Mouse (Mus musculus) gastrocnemius, postnatal 4 days (tissue): ENCODE data around the gene Zfp493. TPM values are rescaled to one million over a fixed set of nuclear protein-coding genes. Genes with fewer than 3 reads are reported as not detected.
"Not testable (repeated sequence)": the region's sequence is repeated elsewhere in the genome, so short reads cannot be mapped to it uniquely, and the experiment has no call there.

Experiments used
- DNase-seq, 2 experiments: peaks; one replicate each; pipeline ENCODE4 v3.0.0; 2021 to 2022; ENCODE audit warnings: low spot score in 2 of 2, mixed read lengths in 2 of 2
- long read RNA-seq, 2 experiments: library from polyadenylated mRNA; stranded (forward); transcript quantifications; one replicate each; pipeline ENCODE4 v2.0.0; 2021
- total RNA-seq, 2 experiments: library from RNA; stranded (reverse); gene quantifications; 2 replicates each; pipeline ENCODE4 v1.2.3; 2021

Gene Zfp493
- total RNA-seq: 1 to 10 TPM in 1 of 2 experiments, under 1 TPM in 1; 0.96 to 1.3 TPM
- long read RNA-seq, experiment 1: 0 reads
- long read RNA-seq, experiment 2, partial matches to known transcripts: 0 of 1 reads
- long read RNA-seq, experiment 2, other reads (novel, unspliced or antisense): 0 of 1 reads

DNA sequence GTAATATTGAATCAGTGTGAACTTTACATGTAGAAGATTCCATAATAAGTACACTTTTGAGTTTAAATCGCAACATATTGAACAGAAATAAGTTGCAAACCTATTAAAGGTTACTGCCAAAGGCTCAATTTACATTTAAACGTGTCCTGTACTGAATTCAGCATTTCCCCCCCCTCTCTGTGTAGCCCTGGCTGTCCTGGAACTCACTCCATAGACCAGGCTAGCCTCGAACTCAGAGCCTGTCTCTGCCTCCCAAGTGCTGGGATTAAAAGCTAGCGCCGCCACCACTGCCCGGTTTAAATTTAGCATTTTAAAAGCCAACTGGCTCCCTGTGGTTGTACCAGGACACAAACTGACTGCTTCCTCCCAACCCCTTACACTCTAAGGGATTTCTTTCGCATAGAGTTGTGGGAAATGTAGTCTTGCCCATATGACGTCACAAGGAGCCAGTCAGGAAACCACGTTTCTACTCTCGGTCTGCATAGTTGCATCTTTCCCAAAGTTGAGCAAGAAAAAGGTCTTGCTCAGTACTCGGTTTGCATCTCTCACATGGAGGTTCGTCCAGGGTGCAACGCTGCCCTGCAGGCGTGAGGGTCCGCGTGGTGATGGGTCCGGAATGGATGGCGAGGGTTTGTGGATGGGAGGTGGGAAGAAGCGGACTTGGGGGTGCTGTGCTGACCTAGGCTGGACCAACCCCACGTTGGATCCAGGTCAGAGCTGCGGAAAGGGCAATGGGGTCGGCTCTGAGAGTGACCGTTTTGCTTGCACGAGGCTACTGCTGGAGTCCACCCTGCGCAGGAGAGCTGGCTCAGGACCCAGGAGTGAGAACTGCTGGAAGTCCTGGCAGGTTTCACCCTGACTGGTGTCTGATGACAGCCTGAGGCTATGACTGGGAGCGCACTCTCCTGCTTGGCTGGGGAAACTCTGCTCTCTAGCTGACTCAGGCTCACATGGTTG, at the start of gene Zfp493:
Gene Zfp493 (plus strand): TSS at position 429 of the 957 bp plus-strand sequence.
- peak; percentile 18 to 47 for DNase-seq

DNA sequence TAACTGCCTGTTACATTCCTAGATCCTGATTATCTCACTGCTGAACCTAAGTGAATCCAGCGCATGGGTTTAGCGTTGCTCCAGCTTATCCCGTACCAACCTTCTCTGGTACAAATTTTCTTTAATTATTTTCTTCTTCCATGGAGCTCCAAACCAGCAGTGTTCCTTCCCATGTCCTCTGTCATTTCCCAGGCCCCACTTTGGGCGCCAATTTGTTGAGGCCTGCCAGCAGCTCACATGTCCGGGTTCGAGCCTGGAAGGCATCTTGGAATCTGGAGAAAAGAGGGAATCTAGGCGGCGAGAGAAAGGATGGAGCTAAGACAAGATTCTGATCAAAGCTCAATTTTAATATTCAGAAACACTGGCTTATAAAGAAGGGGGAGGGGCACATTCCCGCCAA, 45.1 kb upstream of the Zfp493 start:
- not testable (repeated sequence) for DNase-seq

DNA sequence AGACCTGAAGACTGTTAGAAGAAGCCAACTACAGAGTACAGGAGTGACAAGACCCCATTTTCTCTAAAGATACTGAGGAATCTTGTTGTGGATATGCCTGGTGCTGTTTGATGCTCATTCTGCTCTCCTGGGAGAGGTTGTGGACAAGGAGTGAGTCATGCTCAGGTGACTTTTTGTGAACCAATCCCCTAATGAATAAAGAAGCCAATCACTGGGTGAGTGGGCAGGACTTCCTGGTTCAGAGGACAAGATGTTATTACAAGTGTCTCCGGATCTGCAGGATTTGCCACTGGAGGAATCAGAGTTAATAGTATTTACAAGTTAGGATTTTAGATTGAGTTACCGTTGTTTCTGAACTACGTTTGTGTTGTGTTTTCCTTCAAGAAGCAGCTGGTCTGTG, 36.6 kb upstream of the Zfp493 start:
- DNase-seq: no peak

DNA sequence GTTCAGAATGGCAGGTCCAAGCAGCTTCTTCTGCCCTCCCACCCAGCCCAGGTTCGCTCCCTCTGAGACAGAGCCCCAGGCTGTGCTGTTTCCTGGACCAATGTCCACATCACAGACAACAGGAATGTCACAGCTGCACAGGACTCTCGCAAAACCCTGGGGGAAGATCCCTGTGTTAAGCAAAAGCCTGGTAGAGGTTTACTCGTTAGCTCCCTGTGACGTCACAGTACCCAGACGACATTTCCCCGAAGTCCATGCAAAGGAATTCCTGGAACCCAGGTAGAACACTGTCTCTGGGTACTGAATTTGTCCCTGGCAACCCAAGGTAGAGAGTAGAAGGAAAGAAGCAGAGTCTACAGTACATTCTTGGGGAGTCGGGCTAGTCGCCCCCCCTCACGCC, 35.6 kb upstream of the Zfp493 start:
- no peak for DNase-seq

DNA sequence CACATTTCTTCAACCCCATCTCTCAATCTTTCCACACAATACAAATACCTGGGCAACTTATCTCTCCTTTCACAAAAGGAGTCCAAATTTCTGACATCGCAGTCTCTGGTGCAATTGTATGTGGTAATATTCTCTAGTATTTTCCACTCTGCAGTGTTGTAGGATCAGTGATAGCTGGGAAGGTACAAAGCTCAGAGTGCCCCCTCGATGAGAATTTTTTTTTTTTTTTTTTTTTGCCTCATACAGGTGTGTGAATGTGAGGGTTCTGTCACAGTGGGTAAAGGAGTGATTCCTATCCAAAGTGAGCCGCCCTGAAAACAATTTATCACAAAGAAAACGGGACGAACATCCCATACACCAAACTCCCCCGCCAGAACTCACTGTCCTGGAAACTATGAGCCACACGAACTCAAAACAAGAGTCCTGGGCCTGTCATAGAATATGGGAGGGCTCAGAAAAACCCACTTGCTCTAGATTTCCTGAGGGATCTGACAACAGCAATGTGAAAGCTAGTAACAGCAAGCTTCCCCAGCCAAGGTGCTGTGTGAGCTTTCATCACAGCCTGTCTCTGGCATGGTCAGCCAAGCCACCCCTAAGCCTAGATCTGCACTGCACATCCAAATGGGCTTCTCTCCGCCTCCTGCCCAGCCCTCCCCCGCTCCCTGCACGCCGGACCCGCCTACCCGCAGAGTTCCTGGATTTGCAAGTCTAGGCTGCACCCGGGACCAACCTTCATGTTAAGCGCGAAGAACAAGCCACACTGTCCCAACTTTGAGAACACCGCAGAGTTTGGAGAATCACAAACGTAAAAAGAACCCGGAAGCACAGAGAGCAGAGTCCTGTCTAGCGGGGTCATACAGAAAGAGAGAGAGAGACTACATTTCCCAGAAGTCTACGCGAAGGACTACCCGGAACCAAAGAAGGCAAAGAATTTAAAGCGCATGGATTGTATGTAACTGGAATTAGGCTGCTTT, 24.9 kb upstream of the Zfp493 start, which contains the start of gene Zfp85:
Gene Zfp85 (minus strand): TSS at position 896 of the 974 bp plus-strand sequence.
- peak; percentile 34 to 61 for DNase-seq

DNA sequence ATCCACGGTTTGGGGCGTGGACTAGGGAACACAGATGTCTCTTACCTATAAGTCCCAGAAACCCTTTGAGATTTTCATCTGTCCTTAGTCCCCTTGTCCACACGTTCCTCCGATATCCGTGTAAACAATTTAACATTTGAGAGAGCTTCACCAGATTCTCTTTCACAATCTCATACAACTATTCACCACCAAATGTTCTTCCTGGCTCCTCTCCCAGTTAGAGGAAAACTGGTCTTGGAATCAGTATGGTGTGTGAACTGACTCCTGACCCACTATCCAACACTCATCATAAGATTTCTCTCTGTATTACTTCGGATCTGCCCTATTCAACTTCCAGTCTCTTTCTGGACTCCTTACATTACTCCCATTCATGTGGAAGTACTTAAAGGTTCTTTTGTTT, 23.7 kb upstream of the Zfp493 start:
- no peak for DNase-seq

DNA sequence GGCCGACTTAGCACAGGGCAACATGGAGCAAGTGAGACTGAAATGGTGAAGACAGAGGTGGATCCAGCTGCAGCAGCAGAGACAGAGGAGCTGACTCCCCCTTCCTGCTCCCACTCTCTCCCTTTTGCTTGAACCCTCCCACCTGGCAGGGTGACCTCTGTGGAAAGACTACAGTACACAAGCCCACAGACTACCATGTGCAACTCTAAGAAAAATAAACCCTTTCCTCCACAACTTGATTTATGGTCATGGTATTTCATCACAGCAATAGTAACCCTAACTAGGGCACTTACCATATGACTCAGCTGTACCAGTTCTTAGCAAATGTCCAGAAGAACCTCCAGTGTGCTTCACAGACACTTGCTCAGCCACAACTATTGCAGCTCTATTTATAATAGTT, 19.5 kb upstream of the Zfp493 start:
- DNase-seq: no peak

DNA sequence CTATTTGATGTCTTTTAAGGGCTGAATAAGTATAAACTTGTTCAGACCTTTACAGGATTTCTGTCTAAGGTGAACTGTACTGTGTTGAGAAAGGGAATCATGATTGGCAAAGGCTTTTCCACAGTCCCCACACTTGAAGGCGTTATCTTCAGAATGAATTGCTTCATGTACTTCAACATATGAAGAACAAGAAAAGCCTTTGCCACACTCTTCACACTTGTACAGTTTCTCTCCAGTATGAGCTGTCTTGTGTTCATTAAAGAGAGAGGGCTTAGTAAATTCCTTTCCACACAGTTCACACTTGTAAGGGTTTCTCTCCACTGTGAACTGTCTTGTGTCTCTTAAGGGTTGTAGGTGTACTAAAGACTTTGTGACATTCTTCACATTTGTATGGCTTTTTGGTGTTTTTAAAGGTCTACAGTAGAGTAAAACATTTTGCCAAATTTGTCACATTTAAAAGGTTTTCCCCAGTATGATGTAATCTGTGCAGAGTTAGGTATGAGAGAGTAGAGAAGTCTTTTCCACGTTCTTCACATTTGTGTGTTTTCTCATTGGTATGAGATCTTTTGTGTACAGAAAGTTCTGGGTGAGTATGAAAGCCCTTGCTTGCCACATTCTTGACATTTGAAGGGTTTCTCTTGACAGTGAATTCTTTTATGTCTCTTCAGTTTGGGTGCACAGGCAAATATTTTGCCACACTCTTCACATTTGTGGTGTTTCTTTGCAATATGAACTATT, 16.3 kb upstream of the Zfp493 start:
- no peak for DNase-seq

DNA sequence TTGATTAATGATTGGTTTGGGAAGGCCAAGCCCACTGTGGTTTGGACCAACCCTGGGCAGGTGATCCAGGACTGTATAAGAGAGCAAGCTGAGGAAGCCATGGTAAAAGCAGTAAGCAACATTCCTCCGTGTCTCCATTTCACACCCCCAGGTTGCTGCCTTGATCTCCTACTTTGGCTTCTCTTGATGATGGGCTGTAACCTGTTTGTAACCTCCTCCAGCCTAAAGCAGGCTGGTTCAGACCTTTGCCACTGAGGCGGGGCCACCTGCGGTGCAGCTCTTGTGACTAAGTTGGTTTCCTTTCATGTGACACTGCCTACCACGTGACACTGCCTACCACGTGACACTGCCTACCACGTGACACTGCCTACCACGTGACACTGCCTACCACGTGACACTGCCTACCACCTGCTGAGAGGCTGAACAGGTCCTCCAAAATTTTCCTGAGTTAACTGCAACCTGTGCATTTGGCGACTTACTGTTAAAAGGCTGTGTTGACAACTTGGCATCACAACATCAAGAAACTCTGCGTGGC, 12.5 kb downstream of the Zfp493 start:
- DNase-seq: no peak

DNA sequence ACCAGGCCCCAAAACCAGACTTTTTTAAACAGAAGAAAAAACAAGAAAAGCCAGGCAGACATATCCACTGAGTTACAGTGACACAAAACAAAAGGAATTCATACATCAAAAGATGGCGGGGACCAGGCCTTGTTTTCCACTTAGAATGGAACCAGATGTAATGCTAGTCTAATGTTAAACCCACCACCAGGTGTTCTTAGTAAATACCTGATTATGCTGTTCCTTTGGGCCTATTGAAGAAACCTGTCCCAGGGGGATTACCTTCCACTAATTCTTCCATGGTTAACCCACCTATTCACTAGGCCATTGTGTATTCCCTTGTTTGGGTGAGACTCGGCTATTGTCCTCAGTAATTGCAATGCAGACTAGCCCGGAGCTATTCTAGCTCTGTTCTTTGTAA, 19.1 kb downstream of the Zfp493 start:
- DNase-seq: no peak

DNA sequence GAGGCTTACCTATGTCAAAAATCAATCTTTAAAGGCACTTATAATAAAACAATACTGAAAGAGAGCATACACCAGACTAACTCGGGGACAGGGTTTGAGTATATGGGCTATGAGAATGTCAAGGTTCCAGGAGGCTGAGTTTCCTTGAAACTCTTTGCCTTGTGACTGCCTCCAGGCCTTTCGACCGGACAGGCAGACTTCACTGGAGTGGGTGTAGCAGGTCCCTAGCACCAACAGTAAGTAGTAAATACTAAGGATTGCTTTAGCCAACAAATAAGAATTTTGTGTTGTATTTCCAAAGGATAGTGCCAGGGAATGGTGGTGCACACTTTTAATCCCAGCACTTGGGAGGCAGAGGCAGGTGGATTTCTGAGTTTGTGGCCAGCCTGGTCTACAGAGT, 19.7 kb downstream of the Zfp493 start:
- DNase-seq: not testable (repeated sequence)

DNA sequence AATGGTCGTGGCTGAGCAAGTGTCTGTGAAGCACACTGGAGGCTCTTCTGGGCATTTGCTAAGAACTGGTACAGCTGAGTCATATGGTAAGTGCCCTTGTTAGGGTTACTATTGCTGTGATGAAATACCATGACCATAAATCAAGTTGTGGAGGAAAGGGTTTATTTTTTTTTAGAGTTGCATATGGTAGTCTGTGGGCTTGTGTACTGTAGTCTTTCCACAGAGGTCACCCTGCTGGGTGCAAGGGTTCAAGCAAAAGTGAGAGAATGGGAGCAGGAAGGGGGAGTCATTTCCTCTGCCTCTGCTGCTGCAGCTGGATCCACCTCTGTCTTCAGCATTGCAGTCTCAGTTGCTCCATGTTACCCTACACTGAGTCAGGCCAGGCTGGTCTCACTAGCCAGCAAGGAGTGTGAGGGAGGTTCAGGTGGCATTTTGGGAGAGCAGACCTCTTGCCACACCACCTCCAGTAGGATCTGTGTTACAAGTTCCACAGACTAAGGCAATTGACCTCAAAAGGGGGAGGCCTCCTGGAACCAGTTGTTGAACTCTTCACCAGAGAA, 32.2 kb downstream of the Zfp493 start:
- no peak for DNase-seq

DNA sequence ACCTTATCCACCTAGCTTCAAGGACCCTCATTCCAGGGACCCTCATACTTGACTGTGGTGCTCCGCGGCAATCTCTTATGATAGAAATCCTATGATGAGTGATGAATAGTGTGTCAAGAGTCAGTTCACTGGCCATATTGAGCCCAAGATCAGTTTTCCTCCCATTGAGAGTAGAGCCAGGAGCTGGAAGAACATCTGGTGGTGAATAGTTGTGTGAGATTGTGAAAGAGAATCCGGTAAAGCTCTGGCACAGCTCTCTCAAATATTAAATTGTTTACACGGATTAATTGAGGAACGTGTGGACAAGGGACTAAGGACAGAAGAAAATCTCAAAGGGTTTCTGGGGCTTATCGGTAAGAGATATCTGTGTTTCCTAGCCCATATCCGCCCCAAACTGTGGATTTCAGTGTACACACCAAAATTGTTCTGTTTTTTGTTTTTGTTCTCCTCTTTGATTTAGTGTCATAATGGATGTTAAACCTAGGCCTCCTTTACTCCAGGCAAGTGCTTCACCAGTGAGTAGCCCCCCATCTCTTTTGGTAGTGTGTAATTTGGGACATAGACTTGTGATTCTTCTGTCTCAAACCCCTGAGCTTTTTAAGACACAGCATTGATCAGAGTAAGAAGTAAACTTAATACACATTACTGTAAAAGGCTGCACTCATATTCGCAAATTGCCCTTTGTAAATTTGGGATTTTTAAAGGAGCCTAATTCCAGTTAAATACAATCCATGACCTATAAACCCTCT, 33.6 kb downstream of the Zfp493 start:
- DNase-seq: no peak

DNA sequence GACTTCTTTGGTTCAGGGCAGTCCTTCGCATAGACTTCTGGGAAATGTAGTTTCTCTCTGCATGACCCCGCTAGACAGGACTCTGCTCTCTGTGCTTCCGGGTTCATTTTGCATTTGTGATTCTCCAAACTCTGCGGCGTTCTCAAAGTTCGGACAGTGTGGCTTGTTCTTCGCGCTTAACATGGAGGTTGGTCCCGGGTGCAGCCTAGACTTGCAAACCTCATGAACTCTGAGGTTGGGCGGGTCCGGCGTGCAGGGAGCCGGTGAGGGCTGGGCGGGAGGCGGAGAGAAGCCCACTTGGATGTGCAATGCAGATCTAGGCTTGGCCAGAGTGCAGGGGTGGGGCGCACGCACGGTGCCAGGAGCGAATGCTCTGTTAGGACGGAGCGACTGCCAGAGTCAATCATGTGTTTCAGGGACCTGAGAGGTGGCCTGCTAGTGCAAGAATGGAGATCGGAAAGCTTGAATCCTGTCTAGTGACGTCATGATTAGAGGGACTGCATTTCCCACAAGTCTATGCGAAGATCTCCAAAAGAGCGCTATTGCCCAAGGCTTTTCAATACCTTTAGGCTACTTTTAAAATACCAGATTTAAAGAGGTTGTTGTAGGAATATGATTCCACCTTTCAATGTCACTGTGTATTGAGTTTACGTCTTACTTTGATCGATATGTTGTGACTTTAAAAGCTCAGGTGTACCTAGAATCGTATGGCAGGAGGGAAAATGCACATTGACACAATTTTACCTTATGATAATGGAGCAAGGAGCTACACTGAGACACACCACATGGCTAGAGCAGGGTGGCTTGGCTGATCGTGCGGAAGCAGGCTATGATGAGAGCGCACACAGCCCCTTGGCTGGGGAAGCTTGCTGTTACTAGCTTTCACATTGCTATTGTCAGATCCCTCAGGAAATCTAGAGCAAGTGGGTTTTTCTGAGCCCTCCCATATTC, 34.5 kb downstream of the Zfp493 start, which contains the start of gene Zfp273:
Gene Zfp273 (plus strand): TSS at position 31 of the 951 bp plus-strand sequence.
- DNase-seq: peak; percentile 32 to 67

DNA sequence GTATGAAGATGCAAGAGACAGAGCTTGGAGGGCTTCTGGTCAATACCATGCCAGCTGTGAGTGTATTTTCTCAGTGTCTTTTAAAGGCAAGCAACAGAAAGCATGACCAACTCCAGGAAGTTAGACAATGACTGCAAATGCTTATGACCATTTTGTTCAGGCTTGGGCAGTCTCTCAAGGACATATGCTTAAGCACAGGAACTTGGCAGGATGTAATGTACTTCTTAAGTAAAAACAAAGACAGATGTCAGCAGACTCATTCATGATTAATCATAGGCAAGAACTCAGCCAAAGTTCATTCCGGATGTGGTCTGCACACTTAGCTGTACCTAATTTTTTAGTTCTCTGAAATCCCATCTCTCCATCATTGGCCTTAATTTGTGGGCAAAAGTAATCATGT, 39.1 kb downstream of the Zfp493 start:
- no peak for DNase-seq

DNA sequence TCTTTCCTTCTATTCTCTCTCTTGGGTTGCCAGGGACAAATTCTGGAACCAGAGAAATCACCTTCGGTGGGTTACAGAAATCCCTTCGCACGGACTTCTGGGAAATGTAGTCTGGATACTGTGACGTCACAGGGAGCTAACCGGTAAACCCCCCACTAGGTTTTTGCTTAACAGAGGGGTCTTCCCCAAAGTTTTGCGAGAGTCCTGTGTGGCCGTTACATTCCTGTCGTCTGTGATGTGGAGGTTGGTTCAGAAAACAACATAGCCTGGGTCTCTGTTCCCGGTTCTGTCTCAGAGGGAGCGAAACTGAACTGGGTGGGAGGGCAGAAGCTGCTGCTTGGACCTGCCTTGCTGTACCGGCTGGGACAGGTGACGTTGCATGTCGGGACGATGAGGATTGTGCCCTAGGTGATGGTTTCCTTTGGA, 51.4 kb downstream of the Zfp493 start, which contains the start of gene Gm10037:
Gene Gm10037 (plus strand): TSS at position 196 of the 426 bp plus-strand sequence.
- DNase-seq: peak in 1 of 2 experiments; percentile 20

DNA sequence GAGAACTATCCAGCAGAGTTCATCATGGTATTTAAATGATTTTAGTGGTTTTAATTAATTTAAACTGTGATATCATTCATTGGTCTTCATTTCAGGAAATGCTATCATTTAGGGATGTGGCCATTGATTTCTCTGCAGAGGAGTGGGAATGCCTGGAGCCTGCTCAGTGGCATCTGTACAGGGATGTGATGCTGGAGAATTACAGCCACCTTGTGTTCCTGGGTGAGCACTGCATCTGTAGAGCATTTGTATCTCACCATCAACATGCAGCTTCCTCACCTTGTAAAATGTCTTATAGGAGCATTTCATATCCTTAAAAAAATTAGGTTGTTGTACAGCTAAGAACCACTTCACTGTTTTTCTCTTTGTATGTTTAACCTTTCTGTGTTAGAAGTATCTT, 53.6 kb downstream of the Zfp493 start:
- not testable (repeated sequence) for DNase-seq
